Mouse (Mus musculus): ENCODE measurements around the gene Scg5. TPM values are rescaled to one million over a fixed set of nuclear protein-coding genes. Genes with fewer than 3 reads are reported as not detected.

The Scg5 gene
- total RNA-seq, 2 experiments from 2014 or later, result 0.86 to 1.1 TPM

GRCm38 (mm10) chr2:113806851-113807577 lies 21.9 kb downstream of the Scg5 start:
- no peak for DNase-seq (ENCODE audit: low spot score in 2 of 2)

- no peak for DNase-seq (ENCODE audit: low spot score in 2 of 2)
These were observed 23.2 kb downstream of the Scg5 start for GRCm38 (mm10) chr2:113805765-113806164.

- DNase-seq (ENCODE audit: low spot score in 2 of 2), result no peak
These were observed 25.2 kb downstream of the Scg5 start for GRCm38 (mm10) chr2:113803753-113804152.

GRCm38 (mm10) chr2:113800846-113801245 lies 28.1 kb downstream of the Scg5 start:
- no peak for DNase-seq (ENCODE audit: low spot score in 2 of 2)

DNA sequence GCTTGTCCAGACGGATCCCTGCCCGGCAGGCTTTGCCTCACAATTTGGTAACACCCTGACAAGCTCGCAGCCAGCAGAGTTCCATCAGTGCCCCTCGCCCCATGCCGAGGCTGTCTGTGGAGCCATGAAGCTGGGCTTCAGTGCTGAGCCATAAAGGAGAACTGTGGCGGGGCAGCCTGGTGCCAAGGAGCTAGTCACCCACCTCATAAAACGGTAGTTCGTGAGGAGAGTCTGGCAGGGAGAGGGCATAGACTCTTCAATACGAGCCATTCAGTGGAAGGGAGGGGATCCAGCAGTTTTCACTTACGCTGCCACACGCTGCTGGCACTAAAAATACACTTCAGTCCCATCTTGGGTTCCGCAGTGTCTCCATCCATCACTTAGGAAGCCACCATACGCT lies 30.3 kb downstream of the Scg5 start:
- no peak for DNase-seq (ENCODE audit: low spot score in 2 of 2)

- no peak for DNase-seq (ENCODE audit: low spot score in 2 of 2)
These were observed 33.7 kb downstream of the Scg5 start for GRCm38 (mm10) chr2:113795186-113795585.

DNA sequence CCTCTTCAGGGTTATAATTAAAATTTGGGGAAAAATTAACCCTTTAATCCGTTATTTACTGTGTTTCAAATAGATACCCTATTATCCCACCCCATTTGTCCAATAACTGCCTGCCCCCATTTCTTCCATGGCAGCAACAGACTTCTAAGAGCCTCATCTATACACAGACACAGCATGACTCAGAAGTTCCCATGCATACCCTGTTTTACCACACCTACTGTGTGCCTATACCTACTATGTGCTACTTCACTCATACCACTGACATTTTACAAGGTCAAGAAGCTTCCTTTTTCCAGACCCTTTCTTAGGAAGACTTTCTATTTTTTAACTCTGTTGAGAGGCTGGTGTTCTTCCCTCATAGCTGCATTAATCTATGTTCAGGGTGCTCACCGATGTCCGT lies 35.4 kb downstream of the Scg5 start:
- no peak for DNase-seq (ENCODE audit: low spot score in 2 of 2)

DNA sequence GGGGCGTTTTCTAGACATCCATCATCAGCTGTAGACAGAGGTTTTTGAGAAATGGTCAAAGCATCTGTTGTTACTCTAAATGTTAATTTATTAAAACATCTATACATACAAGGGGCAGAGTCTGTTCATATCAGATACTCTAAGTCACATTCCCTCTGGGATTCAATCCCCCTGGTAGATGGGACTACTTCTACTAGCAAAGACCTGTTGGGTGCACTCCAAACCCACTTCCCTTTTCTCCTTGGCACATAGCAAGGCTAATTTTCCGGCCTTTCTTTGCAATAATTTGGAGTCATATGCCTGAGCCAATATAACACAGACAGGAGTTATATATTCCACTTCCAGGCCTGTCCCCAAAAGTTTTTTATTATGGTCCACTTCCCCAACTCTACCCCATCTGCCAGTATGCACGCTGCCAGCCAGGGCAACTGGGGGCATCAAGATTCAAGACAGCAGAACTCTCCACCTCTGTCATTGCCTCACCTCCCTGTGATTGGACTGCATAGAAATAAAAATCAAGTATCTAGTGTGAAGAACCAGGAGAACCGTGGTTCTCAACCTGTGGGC lies 40.0 kb downstream of the Scg5 start:
- no peak for DNase-seq (ENCODE audit: low spot score in 2 of 2)

GRCm38 (mm10) chr2:113787882-113788281 lies 41.0 kb downstream of the Scg5 start:
- no peak for DNase-seq (ENCODE audit: low spot score in 2 of 2)

- no peak for DNase-seq (ENCODE audit: low spot score in 2 of 2)
These were observed 44.1 kb downstream of the Scg5 start for GRCm38 (mm10) chr2:113784851-113785250.

DNA sequence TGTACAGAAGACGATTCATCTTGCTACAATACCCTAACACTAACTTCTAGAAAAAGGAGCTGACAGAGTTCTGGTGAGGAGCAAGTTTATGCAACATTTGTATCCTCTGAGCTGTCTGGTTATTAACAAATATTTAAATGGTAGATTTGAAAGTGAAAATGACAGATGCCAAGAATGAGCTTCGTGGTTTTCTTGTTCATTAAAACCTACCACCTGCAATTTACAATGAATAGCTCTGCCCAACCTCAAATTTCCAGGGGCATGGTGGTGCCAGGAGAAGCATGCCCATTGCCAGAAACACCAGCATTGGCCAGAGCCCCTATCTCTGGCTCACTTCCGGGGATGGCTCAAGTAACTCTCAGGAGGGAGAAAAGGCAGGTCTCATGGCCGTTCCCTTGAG lies 47.4 kb downstream of the Scg5 start:
- no peak for DNase-seq (ENCODE audit: low spot score in 2 of 2)

- DNase-seq (ENCODE audit: low spot score in 2 of 2), result no peak
These were observed 47.8 kb downstream of the Scg5 start for GRCm38 (mm10) chr2:113781107-113781506.

GRCm38 (mm10) chr2:113779336-113779735 lies 49.6 kb downstream of the Scg5 start:
- DNase-seq (ENCODE audit: low spot score in 2 of 2), result no peak

DNA sequence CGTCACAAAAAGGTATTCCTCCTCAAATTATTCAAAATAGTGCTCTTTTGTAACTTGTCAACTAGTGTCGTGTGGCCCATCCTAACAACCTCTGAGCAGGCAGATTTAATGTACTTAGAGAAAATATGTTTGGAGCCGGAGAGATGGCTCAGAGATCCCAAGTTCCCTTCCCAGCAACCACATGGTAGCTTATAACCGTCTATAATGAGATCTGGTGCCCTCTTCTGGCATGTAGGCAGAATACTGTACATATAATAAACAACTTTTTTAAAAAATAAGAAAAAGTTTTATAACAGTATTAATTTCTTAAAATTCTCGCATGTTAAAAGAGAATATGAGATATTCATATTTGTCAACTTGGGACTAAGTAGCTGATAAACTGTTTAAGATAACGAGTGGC lies 50.9 kb downstream of the Scg5 start:
- DNase-seq (ENCODE audit: low spot score in 2 of 2), result no peak

DNA sequence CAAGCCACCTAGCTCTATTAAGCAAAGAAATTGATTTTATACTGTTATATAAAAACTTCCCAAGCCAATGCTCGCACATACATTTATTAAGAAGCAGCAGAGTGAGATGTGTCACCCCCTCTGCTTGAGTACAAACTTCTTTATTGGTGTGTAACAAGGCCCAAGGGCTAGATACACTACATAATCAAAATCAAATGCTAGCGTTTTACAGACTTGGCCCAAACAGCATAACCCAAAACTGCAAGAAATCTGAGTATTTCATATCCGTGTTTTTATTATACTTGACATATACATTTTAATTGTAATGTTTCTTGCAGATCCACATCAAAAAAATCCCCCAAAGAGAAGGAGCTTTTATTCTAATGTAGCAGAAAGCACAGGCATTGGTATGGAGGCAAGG lies 52.6 kb downstream of the Scg5 start:
- no peak for DNase-seq (ENCODE audit: low spot score in 2 of 2)

- DNase-seq (ENCODE audit: low spot score in 2 of 2), result no peak
These were observed 54.6 kb downstream of the Scg5 start for GRCm38 (mm10) chr2:113774150-113774805.

DNA sequence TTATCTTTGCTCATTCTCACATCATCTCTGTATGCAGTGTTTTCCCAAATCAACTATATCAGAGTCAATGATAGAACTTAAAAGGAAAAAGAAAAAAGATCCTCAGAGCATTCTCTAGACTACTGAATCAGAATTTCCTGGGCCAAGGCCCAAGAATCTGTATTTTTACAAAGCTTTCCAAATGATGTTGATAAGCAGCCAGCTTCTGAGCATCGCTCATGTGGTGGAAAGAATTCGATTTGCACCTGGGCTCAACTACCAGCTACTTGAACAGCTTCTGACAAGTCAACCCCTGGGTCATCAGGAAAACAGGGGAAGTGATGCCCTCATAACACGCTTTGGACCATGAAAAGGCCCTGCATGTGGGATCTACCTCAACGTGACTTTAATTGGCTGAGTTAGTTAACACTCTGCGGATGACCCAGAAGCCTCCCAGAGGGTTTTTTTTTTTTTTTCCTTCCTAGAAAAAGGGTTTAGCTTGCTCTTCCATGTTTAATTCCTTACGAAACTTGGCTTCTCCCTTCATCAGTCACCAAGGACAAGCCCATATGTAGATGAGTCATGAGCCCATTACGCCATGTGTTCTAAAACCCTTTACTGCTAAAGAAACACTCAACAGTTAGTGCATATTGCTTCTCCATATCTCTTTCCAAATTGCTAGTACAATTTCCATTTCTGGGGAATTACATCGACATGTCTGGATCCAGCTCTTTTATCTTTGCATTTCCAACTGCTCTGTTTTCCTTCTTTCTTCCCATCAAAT lies 60.2 kb downstream of the Scg5 start:
- no peak for DNase-seq (ENCODE audit: low spot score in 2 of 2)

DNA sequence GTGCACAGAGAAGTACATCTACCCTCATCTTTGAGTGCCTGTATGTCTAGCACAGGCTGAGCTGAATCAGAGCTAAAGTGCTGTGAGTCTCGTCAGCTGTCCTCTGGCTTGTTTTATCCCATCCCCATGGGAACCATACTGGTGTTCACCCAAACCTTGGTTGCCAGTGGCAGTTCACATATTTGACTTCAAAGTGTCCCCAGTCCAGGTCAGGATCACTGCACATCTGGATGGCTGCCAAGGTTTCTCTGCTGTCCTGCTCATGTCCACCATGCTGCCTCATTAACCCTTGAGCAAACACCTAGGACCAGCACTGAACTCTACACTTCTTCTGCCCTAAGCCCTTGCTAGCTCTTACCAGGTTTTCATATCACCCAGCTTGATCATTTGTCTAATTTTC lies 63.0 kb downstream of the Scg5 start:
- no peak for DNase-seq (ENCODE audit: low spot score in 2 of 2)

DNA sequence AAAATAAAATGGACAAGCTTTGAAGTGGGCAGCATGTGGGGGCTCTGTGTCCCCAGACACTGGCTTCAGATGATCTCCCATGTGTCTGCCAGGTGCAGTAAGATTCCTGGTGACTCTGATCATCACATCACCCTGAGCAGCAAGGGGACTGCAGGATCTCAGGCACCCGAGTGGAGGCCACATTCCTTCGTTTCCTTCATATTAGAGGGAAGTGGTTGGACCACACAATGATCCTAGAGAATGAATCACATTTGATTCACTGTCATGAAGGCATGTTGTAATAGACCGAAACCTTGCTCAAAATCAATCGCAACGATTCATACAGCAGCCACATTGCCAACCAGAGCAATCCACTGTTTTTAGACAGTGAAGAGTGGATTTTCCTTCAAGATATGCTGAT lies 64.0 kb downstream of the Scg5 start:
- DNase-seq (ENCODE audit: low spot score in 2 of 2), result no peak

- DNase-seq (ENCODE audit: low spot score in 2 of 2), result peak in 1 of 2 experiments; percentile 14
These were observed 70.4 kb downstream of the Scg5 start, which contains the start of gene Grem1 for GRCm38 (mm10) chr2:113758311-113759161. Gene Grem1 (minus strand): TSS chr2:113758646.
